8 mouse cellular contexts compared by ENCODE assay signal in the genomic region with DNA sequence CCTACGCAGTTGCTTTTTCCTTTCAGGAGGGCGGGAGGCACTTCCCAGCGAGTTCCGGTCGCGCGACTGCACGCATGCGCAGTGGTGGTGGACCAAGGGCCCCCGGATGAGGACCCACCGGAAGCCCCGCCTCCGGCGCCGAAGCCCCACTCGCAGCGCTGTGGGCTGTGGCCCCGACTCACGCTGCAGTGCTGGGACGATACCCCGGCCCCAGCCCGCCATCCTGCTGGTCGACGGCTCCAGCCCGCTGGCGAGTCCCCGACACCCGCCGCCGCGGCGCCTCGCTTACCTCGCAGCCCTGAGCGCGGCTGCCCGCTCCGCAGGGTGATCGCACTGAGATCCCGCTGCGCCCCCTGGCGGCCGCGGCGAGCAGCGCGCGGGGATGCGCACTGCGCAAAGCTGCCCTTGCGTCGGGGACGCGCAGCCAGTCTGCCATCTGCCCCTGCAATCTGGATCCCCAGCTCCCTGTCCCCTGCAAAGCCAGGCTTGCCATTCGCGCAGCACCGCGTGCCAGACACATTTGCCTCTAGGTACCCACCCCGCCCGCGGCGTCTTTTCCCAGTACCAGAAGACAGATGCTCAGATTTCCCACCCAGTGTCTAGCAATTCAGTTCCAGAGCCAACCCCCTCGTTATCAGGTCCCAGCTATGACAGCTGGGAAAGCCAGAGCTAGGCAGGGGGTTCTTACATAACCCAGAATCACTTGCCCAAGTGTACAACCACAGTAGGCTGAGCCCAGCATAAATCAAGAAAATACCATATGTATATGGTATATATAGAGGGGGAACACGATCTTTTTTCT. TPM values are rescaled to one million over a fixed set of nuclear protein-coding genes. Genes with fewer than 3 reads are reported as not detected.
DNase-seq lines count a peak whose midpoint lies in the region; ATAC-seq and TF ChIP-seq lines count a peak whose summit lies in the region.

A gene (minus strand): TSS at position 343 of the 802 bp plus-strand sequence.

- peak within 1 kb of the TSS; percentile 99 for H3K27ac ChIP-seq in heart, embryonic 13.5 days (replicated peaks)
- peak within 1 kb of the TSS; percentile 90 for H3K27ac ChIP-seq in liver, embryonic 13.5 days
- peak within 1 kb of the TSS; percentile 99 for H3K27ac ChIP-seq in stomach, embryonic 16.5 days (ENCODE audit: low read length)

- H3K79me2 ChIP-seq in C2C12 (ENCODE audit: control insufficient read depth, insufficient read depth): no peaks in the 10 kb centered on the region

- peaks cover 19% of the 10 kb centered on the region for H3K4me1 ChIP-seq in heart, embryonic 13.5 days
- H3K4me1 ChIP-seq in liver, embryonic 13.5 days (replicated peaks): peaks cover 19% of the 10 kb centered on the region
- 0 out of 2 replicates have a peak, but pooled peaks cover 8% of the 10 kb centered on the region for H3K4me1 ChIP-seq in stomach, embryonic 16.5 days (ENCODE audit: control insufficient read depth, insufficient read depth, low read length)

- ATAC-seq in erythroid progenitor cell, adult 5-6 weeks (replicated peaks; ENCODE audit: low FRiP score, poor library complexity, severe bottlenecking): peak; percentile 93
- ATAC-seq in heart, embryonic 13.5 days (ENCODE audit: extremely low read depth, insufficient number of reproducible peaks, low FRiP score, low TSS enrichment): peak; percentile 87
- ATAC-seq in liver, embryonic 13.5 days (ENCODE audit: low read depth): peak; percentile 91
- ATAC-seq in stomach, embryonic 16.5 days (ENCODE audit: insufficient read depth, low FRiP score): peak; percentile 92

- H3K9me3 ChIP-seq in heart, embryonic 13.5 days: no peaks in the 10 kb centered on the region
- no peaks in the 10 kb centered on the region for H3K9me3 ChIP-seq in liver, embryonic 13.5 days (replicated peaks)
- H3K9me3 ChIP-seq in stomach, embryonic 16.5 days (replicated peaks; ENCODE audit: control insufficient read depth, low read length): no peaks in the 10 kb centered on the region

- peak within 1 kb of the TSS; percentile 92 for H3K9ac ChIP-seq in heart, embryonic 13.5 days
- peak within 1 kb of the TSS; percentile 85 for H3K9ac ChIP-seq in liver, embryonic 13.5 days
- peak within 1 kb of the TSS; percentile 83 for H3K9ac ChIP-seq in stomach, embryonic 16.5 days (ENCODE audit: low read length)

- H3K36me3 ChIP-seq in C2C12 (ENCODE audit: control insufficient read depth, insufficient read depth): no peaks in the 10 kb centered on the region
- H3K36me3 ChIP-seq in heart, embryonic 13.5 days: no peaks in the 10 kb centered on the region
- H3K36me3 ChIP-seq in liver, embryonic 13.5 days: no peaks in the 10 kb centered on the region
- H3K36me3 ChIP-seq in stomach, embryonic 16.5 days (ENCODE audit: control insufficient read depth, insufficient read depth, low read length): no peaks in the 10 kb centered on the region

- H3ac ChIP-seq in C2C12 (ENCODE audit: control insufficient read depth, insufficient read length, low read depth): peak within 1 kb of the TSS; percentile 97

- peak; percentile 94 for DNase-seq in brain, embryonic 18.5 days (ENCODE audit: low read depth, low spot score)
- peak; percentile 99 for DNase-seq in kidney, postnatal 14 days
- peak; percentile 94 for DNase-seq in liver, embryonic 13.5 days
- peak; percentile 98 for DNase-seq in neural tube, embryonic 10.5 days (ENCODE audit: extremely low spot score, low spot score)

- no peaks in the 10 kb centered on the region for H3K27me3 ChIP-seq in C2C12 (ENCODE audit: control insufficient read depth, insufficient read depth, insufficient read length)
- H3K27me3 ChIP-seq in heart, embryonic 13.5 days (replicated peaks): no peaks in the 10 kb centered on the region
- H3K27me3 ChIP-seq in liver, embryonic 13.5 days: no peaks in the 10 kb centered on the region
- H3K27me3 ChIP-seq in stomach, embryonic 16.5 days (ENCODE audit: control insufficient read depth, insufficient read depth, low read length): no peaks in the 10 kb centered on the region

- peak; percentile 99 for TF ChIP-seq CTCF in C2C12 (IDR thresholded peaks at IDR 0.05; ENCODE audit: control insufficient read depth, insufficient read depth, insufficient read length)

- H3K79me3 ChIP-seq in C2C12 (ENCODE audit: low read depth): no peaks in the 10 kb centered on the region

- WGBS in heart, embryonic 13.5 days: 1% methylated on average over 64 of the region's 64 CpGs
- under 1% methylated on average over 64 of the region's 64 CpGs for WGBS in liver, embryonic 13.5 days (ENCODE audit: insufficient replicate concordance)
- WGBS in stomach, embryonic 16.5 days: 1% methylated on average over 64 of the region's 64 CpGs

- H3K4me2 ChIP-seq in heart, embryonic 13.5 days: peak within 1 kb of the TSS; percentile 72
- peak within 1 kb of the TSS; percentile 89 for H3K4me2 ChIP-seq in liver, embryonic 13.5 days
- H3K4me2 ChIP-seq in stomach, embryonic 16.5 days (ENCODE audit: low read depth, low read length): peak within 1 kb of the TSS; percentile 79

- peak within 1 kb of the TSS; percentile 48 for H3K4me3 ChIP-seq in C2C12 (ENCODE audit: insufficient read depth, poor library complexity, severe bottlenecking)
- H3K4me3 ChIP-seq in heart, embryonic 13.5 days: peak within 1 kb of the TSS; percentile 73
- peak within 1 kb of the TSS; percentile 77 for H3K4me3 ChIP-seq in liver, embryonic 13.5 days (replicated peaks)
- H3K4me3 ChIP-seq in stomach, embryonic 16.5 days (replicated peaks; ENCODE audit: low read length): peak within 1 kb of the TSS; percentile 56

TF ChIP-seq in C2C12, 6 proteins besides CTCF, POLR2A, EP300 and RAD21:
- TF ChIP-seq USF1 (IDR thresholded peaks at IDR 0.05; ENCODE audit: low read depth) (no peak), MAX (IDR thresholded peaks at IDR 0.05) (peak; percentile 67)
TF ChIP-seq in C2C12: peak in this region for 1.

RNA-seq across cellular contexts. Expression of the gene that starts here (rescaled TPM):
- polyA plus RNA-seq in C2C12 (2012; fragmentation: generic; extraction: Trizol): 1.7 TPM
- 0.36 and 1.3 TPM in 2 replicates for total RNA-seq in erythroid progenitor cell, adult 5-6 weeks (2015; ENCODE audit: low replicate concordance)
- 0.64 and 5.1 TPM in 2 replicates for total RNA-seq in erythroid progenitor cell, adult 5-6 weeks (2017; ENCODE audit: low replicate concordance)
- polyA plus RNA-seq in heart, embryonic 13.5 days (2015; fragmentation: Nextera tagmentation; extraction: Ambion mirVana): 7.6 and 8.0 TPM in 2 replicates
- 2.5 and 2.9 TPM in 2 replicates for polyA plus RNA-seq in liver, embryonic 13.5 days (2015; fragmentation: Nextera tagmentation; extraction: Ambion mirVana)
- 10.2 and 10.3 TPM in 2 replicates for polyA plus RNA-seq in stomach, embryonic 16.5 days (2015; fragmentation: Nextera tagmentation; extraction: Ambion mirVana)

Comparison
In these comparisons a context has a peak if more than half of its experiments do, and no peak if none do; other contexts are left out.
1. Peak in every context shown above with its lines: DNase-seq, ATAC-seq, H3K4me3 ChIP-seq and H3K27ac ChIP-seq.